In the genomic region with DNA sequence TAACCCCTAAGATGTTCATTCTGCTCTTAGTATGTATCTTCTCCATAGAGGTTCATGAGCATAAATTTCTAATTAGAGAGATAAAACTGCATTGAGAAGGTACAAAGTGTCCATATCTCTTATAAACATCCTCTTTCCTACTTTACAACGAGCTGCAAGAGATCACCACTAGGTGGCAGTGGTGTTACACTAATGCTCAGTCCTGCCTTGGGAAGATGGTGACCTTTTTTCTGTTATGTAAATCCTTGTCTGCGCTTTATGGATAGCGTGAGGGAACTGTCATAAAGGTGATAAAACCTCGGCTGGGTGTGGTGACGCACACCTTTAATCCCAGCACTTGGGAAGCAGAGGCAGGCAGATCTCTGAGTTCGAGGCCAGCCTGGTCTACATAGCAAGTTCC, we compare ENCODE assay signal across 8 mouse cellular contexts.
DNase-seq lines count a peak whose midpoint lies in the region; ATAC-seq and TF ChIP-seq lines count a peak whose summit lies in the region.

No protein-coding gene starts in this region.

- H3K9ac ChIP-seq in liver, embryonic 12.5 days: no peak overlapping the region
- H3K9ac ChIP-seq in intestine, postnatal 0 days (ENCODE audit: low read depth, low read length): no peak overlapping the region
- H3K9ac ChIP-seq in midbrain, postnatal 0 days (replicated peaks; ENCODE audit: low read length, poor library complexity, severe bottlenecking): no peak overlapping the region

- no peak overlapping the region for H3K27ac ChIP-seq in liver, embryonic 12.5 days
- H3K27ac ChIP-seq in gastrocnemius, adult 2 months: no peak overlapping the region
- no peak overlapping the region for H3K27ac ChIP-seq in intestine, postnatal 0 days (ENCODE audit: low read depth, low read length)
- H3K27ac ChIP-seq in midbrain, postnatal 0 days (ENCODE audit: low read depth, low read length): no peak overlapping the region

- H3K4me1 ChIP-seq in liver, embryonic 12.5 days: no peaks in the 10 kb centered on the region
- H3K4me1 ChIP-seq in intestine, postnatal 0 days (replicated peaks; ENCODE audit: control insufficient read depth, insufficient read depth, low read length): no peaks in the 10 kb centered on the region
- no peaks in the 10 kb centered on the region for H3K4me1 ChIP-seq in midbrain, postnatal 0 days (ENCODE audit: insufficient read depth, low read length)

- no peaks in the 10 kb centered on the region for H3K36me3 ChIP-seq in liver, embryonic 12.5 days
- no peaks in the 10 kb centered on the region for H3K36me3 ChIP-seq in intestine, postnatal 0 days (ENCODE audit: control insufficient read depth, insufficient read depth)
- no peaks in the 10 kb centered on the region for H3K36me3 ChIP-seq in midbrain, postnatal 0 days (ENCODE audit: insufficient read depth, low read length)

- peak; percentile 71 for DNase-seq in liver
- DNase-seq in cerebellum, postnatal 14 days: peak; percentile 92
- DNase-seq in gastrocnemius, adult 2 months: peak; percentile 79
- peak; percentile 67 to 74 for DNase-seq in left cerebral cortex, postnatal 36 days (ENCODE audit: low spot score in 2 of 2)
- peak; percentile 92 for DNase-seq in midbrain, postnatal 0 days (ENCODE audit: low spot score)
- DNase-seq in spleen, postnatal 14 days (ENCODE audit: low spot score in 2 of 2): peak; percentile 19 to 58

- intact Hi-C loops in gastrocnemius, adult 2 months (cut with DNase I): loop anchor here (1.0 to 5.0 kb wide), 2 partner anchors 179 to 439 kb away; a partner anchor contains a TSS
- intact Hi-C loops in left cerebral cortex, postnatal 36 days (cut with DNase I): loop anchor here (1.0 kb wide), 1 partner anchor 439 kb away; no protein-coding TSS in a partner anchor

- H3K9me3 ChIP-seq in liver, embryonic 12.5 days (replicated peaks): no peaks in the 10 kb centered on the region
- H3K9me3 ChIP-seq in intestine, postnatal 0 days (ENCODE audit: control insufficient read depth): no peaks in the 10 kb centered on the region
- H3K9me3 ChIP-seq in midbrain, postnatal 0 days (ENCODE audit: low read length): no peaks in the 10 kb centered on the region

- no peaks in the 10 kb centered on the region for H3K27me3 ChIP-seq in liver, embryonic 12.5 days (replicated peaks)
- H3K27me3 ChIP-seq in intestine, postnatal 0 days (replicated peaks; ENCODE audit: control insufficient read depth, insufficient read depth, low read length): no peaks in the 10 kb centered on the region
- no peaks in the 10 kb centered on the region for H3K27me3 ChIP-seq in midbrain, postnatal 0 days (ENCODE audit: insufficient read depth, low read length)

- peak; percentile 97 for TF ChIP-seq CTCF in gastrocnemius, adult 2 months (IDR thresholded peaks at IDR 0.05)
- peak; percentile 96 for TF ChIP-seq CTCF in intestine, postnatal 0 days (IDR thresholded peaks at IDR 0.05; ENCODE audit: low read depth)
- peak; percentile 99 for TF ChIP-seq CTCF in midbrain, postnatal 0 days (IDR thresholded peaks at IDR 0.05)

- no peak for ATAC-seq in liver, embryonic 12.5 days
- peak; percentile 75 for ATAC-seq in intestine, postnatal 0 days
- 0 out of 2 replicates have a peak, but pooled peaks have one; percentile 47 for ATAC-seq in midbrain, postnatal 0 days (ENCODE audit: low FRiP score)

- H3K4me3 ChIP-seq in liver, embryonic 12.5 days: no peak overlapping the region
- no peak overlapping the region for H3K4me3 ChIP-seq in gastrocnemius, adult 2 months
- no peak overlapping the region for H3K4me3 ChIP-seq in intestine, postnatal 0 days (ENCODE audit: low read depth, low read length)
- H3K4me3 ChIP-seq in midbrain, postnatal 0 days (ENCODE audit: low read depth, low read length): no peak overlapping the region

- no peak overlapping the region for H3K4me2 ChIP-seq in liver, embryonic 12.5 days
- no peak overlapping the region for H3K4me2 ChIP-seq in intestine, postnatal 0 days (replicated peaks; ENCODE audit: low read depth)
- H3K4me2 ChIP-seq in midbrain, postnatal 0 days (ENCODE audit: low read depth, low read length, poor library complexity, severe bottlenecking): no peak overlapping the region

- 19% methylated on average over 6 of the region's 6 CpGs for WGBS in liver, embryonic 12.5 days (ENCODE audit: insufficient replicate concordance)
- WGBS in intestine, postnatal 0 days: 19% methylated on average over 6 of the region's 6 CpGs
- 18% methylated on average over 6 of the region's 6 CpGs for WGBS in midbrain, postnatal 0 days

Comparison
In these comparisons a context has a peak if more than half of its experiments do, and no peak if none do; other contexts are left out.
1. DNase-seq: peak in every context shown above with its lines; median percentile 92 in cerebellum, postnatal 14 days; 92 in midbrain, postnatal 0 days; 79 in gastrocnemius, adult 2 months; 71 in liver; 70 in left cerebral cortex, postnatal 36 days; 38 in spleen, postnatal 14 days.